Mouse (Mus musculus) small intestine, adult 10 weeks (tissue): ENCODE data around the gene Entpd5. TPM values are rescaled to one million over a fixed set of nuclear protein-coding genes. Genes with fewer than 3 reads are reported as not detected.

Experiments used
- polyA plus RNA-seq: library from polyadenylated mRNA; stranded (reverse); fragments of 350-450 nt; fragmentation: Illumina TruSeq; extraction: RNeasy Lipid Tissue Mini Kit (QIAGEN cat#74804); gene quantifications from one replicate; pipeline ENCODE4 v1.2.3, GENCODE M21; 2014; ENCODE audit warnings: low replicate concordance

Entpd5 gene
- polyA plus RNA-seq: 222 TPM

GRCm38 (mm10) chr12:84408819-84409507, at the start of gene Entpd5, which contains the start of gene Bbof1:
Entpd5 (minus strand) TSS chr12:84409029.
Bbof1 (plus strand) TSS chr12:84409071.

GRCm38 (mm10) chr12:84450718-84451646, 42.2 kb upstream of the Entpd5 start, which contains the start of the genes Aldh6a1 and Lin52:
Aldh6a1 (minus strand) TSS chr12:84451004.
Lin52 (plus strand) TSS chr12:84451422.

DNA sequence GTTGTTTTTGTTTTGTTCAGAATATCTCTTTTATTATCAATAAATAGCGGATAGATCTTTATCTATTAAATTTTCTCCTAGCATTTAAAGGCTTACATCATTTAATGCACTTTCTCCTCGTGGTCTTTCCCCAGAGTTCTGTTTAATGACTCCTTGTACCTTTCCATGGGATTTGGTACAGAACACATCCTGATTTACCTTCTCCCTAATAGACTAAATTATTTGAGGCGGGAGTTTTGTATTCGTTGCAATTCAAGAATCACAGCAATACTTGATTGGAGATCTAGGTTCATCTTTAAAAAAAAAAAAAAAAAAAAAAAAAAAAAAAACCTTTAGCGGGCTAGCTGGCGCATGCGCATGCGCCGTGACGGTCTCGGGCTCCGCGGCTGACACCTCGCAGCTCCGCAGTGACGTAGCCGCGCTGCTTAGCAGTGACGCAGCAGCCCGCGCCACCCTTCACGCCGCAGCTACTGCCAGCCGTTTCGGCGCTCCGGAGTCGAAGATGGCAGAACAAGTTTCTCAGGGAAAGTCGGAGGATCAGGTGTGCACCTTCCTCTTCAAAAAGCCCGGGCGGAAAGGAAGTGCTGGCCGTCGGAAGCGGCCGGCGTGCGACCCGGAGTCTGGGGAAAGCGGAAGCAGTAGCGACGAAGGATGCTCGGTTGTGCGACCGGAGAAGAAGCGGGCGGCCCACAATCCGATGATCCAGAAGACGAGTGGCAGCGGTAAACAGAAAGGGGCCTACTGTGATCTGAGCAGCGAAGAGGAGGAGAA, 8.2 kb upstream of the Entpd5 start, which contains the start of gene Rnf113a2:
TSS of gene Rnf113a2 (plus strand) at position 363 of the 771 bp plus-strand sequence.

GRCm38 (mm10) chr12:84361555-84362489, 47.0 kb downstream of the Entpd5 start, which contains the start of the genes Coq6 and Fam161b:
Coq6 (plus strand) TSS chr12:84361657.
Fam161b (minus strand) TSS chr12:84361833.

Other genes with a start within 250 kb of the Entpd5 start
- gene Elmsan1, start 190.1 kb downstream of the Entpd5 start, polyA plus RNA-seq: 9.1 TPM
- gene Ptgr2, start 123.8 kb downstream of the Entpd5 start, polyA plus RNA-seq: 119 TPM
- 68.5 TPM for gene Zfp410, start 92.2 kb downstream of the Entpd5 start, polyA plus RNA-seq
- 0.85 TPM for gene Coq6, start 47.4 kb downstream of the Entpd5 start, polyA plus RNA-seq
- 5.0 TPM for gene Fam161b, start 47.2 kb downstream of the Entpd5 start, polyA plus RNA-seq
- 2.3 TPM for gene Bbof1, start within 50 bp of the Entpd5 start, polyA plus RNA-seq
- 5.7 TPM for gene Rnf113a2, start 8.2 kb upstream of the Entpd5 start, polyA plus RNA-seq
- 77.5 TPM for gene Aldh6a1, start 42.0 kb upstream of the Entpd5 start, polyA plus RNA-seq
- gene Lin52, start 42.4 kb upstream of the Entpd5 start, polyA plus RNA-seq: 13.1 TPM
- not detected for gene Vsx2, start 160.7 kb upstream of the Entpd5 start, polyA plus RNA-seq
- gene Abcd4, start 208.4 kb upstream of the Entpd5 start, polyA plus RNA-seq: 2.6 TPM
- not detected for gene Vrtn, start 232.0 kb upstream of the Entpd5 start, polyA plus RNA-seq